ENCODE assay signal across 17 mouse cellular contexts in genomic region chr1:157009427-157009826, GRCm38 (mm10).
DNase-seq lines count a peak whose midpoint lies in the region; ATAC-seq and TF ChIP-seq lines count a peak whose summit lies in the region.
"Had no signal": no experiment of that assay in that cellular context is flagged by ENCODE, and none has a peak within 500 bp of the region (broad histone marks: within the 10 kb centered on the region; RNA-seq: fewer than 3 reads in every experiment).

No protein-coding gene starts in this region.

- no peaks in the 10 kb centered on the region for H3K36me3 ChIP-seq in heart, embryonic 12.5 days
- H3K36me3 ChIP-seq in kidney, adult 2 months (ENCODE audit: control insufficient read depth, insufficient read depth, low read length) = no peaks in the 10 kb centered on the region
- H3K36me3 ChIP-seq in stomach, postnatal 0 days (ENCODE audit: control insufficient read depth, insufficient read depth, low read length) = no peaks in the 10 kb centered on the region
- H3K36me3 ChIP-seq: embryonic facial prominence, embryonic 12.5 days; hindbrain, embryonic 10.5 days; midbrain, embryonic 13.5 days; neural tube, embryonic 13.5 days had no signal

- no peak for DNase-seq in heart, postnatal 25 days (ENCODE audit: low spot score)
- peak; percentile 89 for DNase-seq in kidney, adult 2 months
- DNase-seq in kidney, postnatal 4 days = no peak
- peak; percentile 83 for DNase-seq in kidney, adult 9 months
- DNase-seq in stomach, postnatal 0 days (ENCODE audit: low spot score) = peak; percentile 39
- DNase-seq: adrenal gland, postnatal 25 days; cerebellum, adult 11 months; cerebellum, postnatal 10 days; forebrain, postnatal 0 days; thymus, postnatal 36 days had no signal

- intact Hi-C loops in heart, postnatal 25 days (cut with DNase I) = no loop called here

- no peaks in the 10 kb centered on the region for H3K27me3 ChIP-seq in heart, embryonic 12.5 days (replicated peaks)
- H3K27me3 ChIP-seq in kidney, adult 2 months (replicated peaks; ENCODE audit: control insufficient read depth, insufficient read depth, low read length) = no peaks in the 10 kb centered on the region
- H3K27me3 ChIP-seq in stomach, postnatal 0 days (ENCODE audit: control insufficient read depth, insufficient read depth, low read length) = no peaks in the 10 kb centered on the region
- H3K27me3 ChIP-seq: embryonic facial prominence, embryonic 12.5 days; midbrain, embryonic 13.5 days; neural tube, embryonic 13.5 days had no signal

- 67% methylated on average over 9 of the region's 9 CpGs for WGBS in heart, embryonic 12.5 days
- WGBS in kidney, adult 2 months = 44% methylated on average over 9 of the region's 9 CpGs
- WGBS in stomach, postnatal 0 days = 53% methylated on average over 9 of the region's 9 CpGs

- TF ChIP-seq EP300 in stomach, postnatal 0 days (optimal IDR thresholded peaks at IDR 0.05) = no peak

- peaks cover 35% of the 10 kb centered on the region for H3K4me1 ChIP-seq in heart, embryonic 12.5 days (replicated peaks)
- H3K4me1 ChIP-seq in kidney, adult 2 months (ENCODE audit: control insufficient read depth, insufficient read depth, low read length) = peaks cover 15% of the 10 kb centered on the region
- no peaks in the 10 kb centered on the region for H3K4me1 ChIP-seq in stomach, postnatal 0 days (replicated peaks; ENCODE audit: control insufficient read depth, insufficient read depth)
- H3K4me1 ChIP-seq: embryonic facial prominence, embryonic 12.5 days; midbrain, embryonic 13.5 days had no signal

- no peak overlapping the region for H3K4me3 ChIP-seq in heart, embryonic 12.5 days
- no peak overlapping the region for H3K4me3 ChIP-seq in kidney, adult 2 months (ENCODE audit: insufficient read depth, low read depth, low read length)
- H3K4me3 ChIP-seq in stomach, postnatal 0 days (ENCODE audit: low read depth, low read length) = no peak overlapping the region
- H3K4me3 ChIP-seq: embryonic facial prominence, embryonic 12.5 days; hindbrain, embryonic 10.5 days; midbrain, embryonic 13.5 days; neural tube, embryonic 13.5 days had no signal

- no peak for TF ChIP-seq POLR2A in kidney, adult 2 months (IDR thresholded peaks at IDR 0.05; ENCODE audit: low read depth, low read length)

- H3K27ac ChIP-seq in heart, embryonic 12.5 days (ENCODE audit: poor library complexity, severe bottlenecking) = peak overlapping the region; percentile 5; the same call in 1 of the 2 replicates
- H3K27ac ChIP-seq in kidney, adult 2 months (ENCODE audit: insufficient read depth, low read depth, low read length) = 0 out of 2 replicates have a peak overlapping the region, but pooled peaks have one; percentile 6
- no peak overlapping the region for H3K27ac ChIP-seq in stomach, postnatal 0 days (replicated peaks)
- H3K27ac ChIP-seq: embryonic facial prominence, embryonic 12.5 days; hindbrain, embryonic 10.5 days; liver, embryonic 14.5 days; midbrain, embryonic 13.5 days; neural tube, embryonic 13.5 days had no signal

- TF ChIP-seq CTCF in kidney, adult 2 months (conservative IDR thresholded peaks at IDR 0.05; ENCODE audit: insufficient read depth, insufficient read length, low read depth, low read length) = no peak
- no peak for TF ChIP-seq CTCF in stomach, postnatal 0 days (IDR thresholded peaks at IDR 0.05; ENCODE audit: low read depth)

- no peak for ATAC-seq in heart, embryonic 12.5 days (ENCODE audit: insufficient number of reproducible peaks, low FRiP score)
- peak; percentile 64 for ATAC-seq in stomach, postnatal 0 days (ENCODE audit: low FRiP score, low TSS enrichment)
- ATAC-seq in granulocyte monocyte progenitor cell, adult 5-6 weeks (replicated peaks; ENCODE audit: poor library complexity, severe bottlenecking) = no peak
- ATAC-seq: forebrain, postnatal 0 days; midbrain, embryonic 13.5 days had no signal

- H3K9me3 ChIP-seq in heart, embryonic 12.5 days (replicated peaks) = no peaks in the 10 kb centered on the region
- H3K9me3 ChIP-seq in stomach, postnatal 0 days (ENCODE audit: control insufficient read depth, low read length) = no peaks in the 10 kb centered on the region
- H3K9me3 ChIP-seq: embryonic facial prominence, embryonic 12.5 days; hindbrain, embryonic 10.5 days; midbrain, embryonic 13.5 days; neural tube, embryonic 13.5 days had no signal

- no peak overlapping the region for H3K9ac ChIP-seq in heart, embryonic 12.5 days
- H3K9ac ChIP-seq in stomach, postnatal 0 days (ENCODE audit: low read length) = no peak overlapping the region
- H3K9ac ChIP-seq: embryonic facial prominence, embryonic 12.5 days; forebrain, postnatal 0 days; liver, embryonic 14.5 days; midbrain, embryonic 13.5 days; neural tube, embryonic 13.5 days had no signal

- H3K4me2 ChIP-seq in heart, embryonic 12.5 days = no peak overlapping the region
- H3K4me2 ChIP-seq in stomach, postnatal 0 days (replicated peaks; ENCODE audit: low read depth) = no peak overlapping the region
- H3K4me2 ChIP-seq: embryonic facial prominence, embryonic 12.5 days; midbrain, embryonic 13.5 days; neural tube, embryonic 13.5 days had no signal

Comparison
In these comparisons a context has a peak if more than half of its experiments do, and no peak if none do; other contexts are left out.
1. DNase-seq: peak in kidney, adult 2 months (single experiment), kidney, adult 9 months (single experiment) and stomach, postnatal 0 days (single experiment); none in heart, postnatal 25 days (single experiment) and kidney, postnatal 4 days (0 of 2).